Mouse (Mus musculus): ENCODE data around the gene Tpte.

DNA sequence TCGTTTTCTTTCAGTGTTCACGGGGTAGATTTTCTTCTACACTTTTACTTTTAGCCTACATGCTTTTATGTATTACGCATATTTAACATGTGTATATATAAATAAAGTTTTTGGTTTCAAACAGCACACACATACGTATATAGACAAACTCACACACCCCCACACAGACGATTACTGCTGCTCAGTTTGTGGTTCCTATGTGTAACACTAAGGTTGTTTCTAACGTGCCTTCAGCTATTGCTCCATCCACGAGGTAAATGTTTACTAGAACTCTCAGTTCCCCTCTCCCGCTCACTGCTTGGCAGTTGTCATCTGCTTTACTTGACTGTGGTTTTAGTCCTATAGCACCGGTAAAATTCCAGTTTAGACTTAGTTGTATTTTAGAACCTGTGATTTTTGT, 34.2 kb upstream of the Tpte start:
- TF ChIP-seq CTCF (IDR thresholded peaks at IDR 0.05; ENCODE audit: low read depth): no peak
- peak; percentile 7; the same call in 1 of the 2 replicates for TF ChIP-seq EP300 (IDR thresholded peaks at IDR 0.05; ENCODE audit: low read depth)
